Mouse (Mus musculus) neural tube, embryonic 13.5 days (tissue): ENCODE results near the gene Rdh1. TPM values are rescaled to one million over a fixed set of nuclear protein-coding genes. Genes with fewer than 3 reads are reported as not detected.
A peak's percentile ranks its signal among the peaks of the same experiment; 100 is the strongest.
"Not testable (repeated sequence)": the region's sequence is repeated elsewhere in the genome, so short reads cannot be mapped to it uniquely, and the experiment has no call there.

Experiments
- ATAC-seq: fragments of 200-750 bp; cut with Nextera tagmentation; 2 replicates; pipeline ENCODE4 v1.8.0; 2017; ENCODE audit warnings: low read depth, mild to moderate bottlenecking, moderate TSS enrichment, moderate library complexity
- H3K27ac ChIP-seq: fragments of 300-500 bp; sonication (generic); replicated peaks from 2 replicates; pipeline ENCODE4 v1.5.1; 2015; ENCODE audit warnings: moderate library complexity, mild to moderate bottlenecking, inconsistent platforms
- H3K27me3 ChIP-seq: fragments of 300-500 bp; sonication (generic); 2 replicates; pipeline ENCODE4 v1.6.1; 2015; ENCODE audit warnings: mild to moderate bottlenecking, inconsistent platforms
- H3K36me3 ChIP-seq: fragments of 300-500 bp; sonication (generic); 2 replicates; pipeline ENCODE4 v1.6.1; 2015; ENCODE audit warnings: mild to moderate bottlenecking, inconsistent platforms
- H3K4me1 ChIP-seq: fragments of 300-500 bp; sonication (generic); replicated peaks from 2 replicates; pipeline ENCODE4 v1.6.1; 2015; ENCODE audit warnings: inconsistent platforms
- H3K4me2 ChIP-seq: fragments of 300-500 bp; sonication (generic); 2 replicates; pipeline ENCODE4 v1.6.1; 2015; ENCODE audit warnings: inconsistent platforms, mild to moderate bottlenecking, moderate library complexity
- H3K4me3 ChIP-seq: fragments of 300-500 bp; sonication (generic); 2 replicates; pipeline ENCODE4 v1.5.1; 2015; ENCODE audit warnings: mild to moderate bottlenecking, inconsistent platforms
- H3K9ac ChIP-seq: fragments of 300-500 bp; sonication (generic); 2 replicates; pipeline ENCODE4 v1.6.1; 2015; ENCODE audit warnings: moderate library complexity, mild to moderate bottlenecking, inconsistent platforms
- H3K9me3 ChIP-seq: fragments of 300-500 bp; sonication (generic); 2 replicates; pipeline ENCODE4 v1.6.1; 2016; ENCODE audit warnings: inconsistent platforms
- WGBS: fragments of 180-500 bp; shearing (Covaris S2); methylation state at CpG from one replicate; pipeline ENCODE4 v1.1.7; 2015; 5-methylcytosine and 5-hydroxymethylcytosine counted together
- polyA plus RNA-seq: library from polyadenylated mRNA; unstranded; fragments of >200 nt; fragmentation: Nextera tagmentation; extraction: Ambion mirVana; gene quantifications from 2 replicates; pipeline ENCODE4 v1.2.1, GENCODE M21; 2015

The Rdh1 gene
- polyA plus RNA-seq, 1 experiment from 2014 or later = not detected

DNA sequence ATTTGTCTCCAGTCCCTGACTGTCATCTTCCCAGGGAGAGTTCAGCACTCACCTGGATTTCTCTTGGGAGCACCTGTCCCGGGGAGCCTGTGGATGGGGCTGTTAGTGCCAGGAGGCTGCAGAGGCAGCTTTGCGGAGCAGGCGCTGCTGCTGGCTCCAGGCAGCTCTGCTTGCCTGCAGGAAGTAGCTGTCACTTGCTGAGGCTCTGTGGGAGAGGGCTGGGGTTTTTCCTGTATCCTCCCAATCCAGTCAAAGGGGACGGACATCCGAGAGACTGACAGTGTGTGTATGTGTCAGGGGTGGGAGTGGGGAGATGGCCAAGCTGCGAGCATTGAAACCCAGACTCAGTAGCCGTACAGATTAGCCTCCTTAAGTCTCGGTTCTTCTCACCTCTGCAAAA is 8.0 kb upstream of the Rdh1 start, which contains the start of gene Gpr182:
Gpr182 (minus strand) TSS at position 185 of the 400 bp plus-strand sequence.
- peaks cover 19% of the 10 kb centered on the region for H3K36me3 ChIP-seq
- no peak for ATAC-seq
- H3K4me2 ChIP-seq = peak within 1 kb of the TSS; percentile 42
- H3K27me3 ChIP-seq = no peaks in the 10 kb centered on the region
- no peak within 1 kb of the TSS for H3K9ac ChIP-seq
- H3K9me3 ChIP-seq = no peaks in the 10 kb centered on the region
- 74% methylated on average over 8 of the region's 8 CpGs for WGBS
- H3K27ac ChIP-seq = no peak within 1 kb of the TSS
- H3K4me1 ChIP-seq = peaks cover 26% of the 10 kb centered on the region
- no peak within 1 kb of the TSS for H3K4me3 ChIP-seq

DNA sequence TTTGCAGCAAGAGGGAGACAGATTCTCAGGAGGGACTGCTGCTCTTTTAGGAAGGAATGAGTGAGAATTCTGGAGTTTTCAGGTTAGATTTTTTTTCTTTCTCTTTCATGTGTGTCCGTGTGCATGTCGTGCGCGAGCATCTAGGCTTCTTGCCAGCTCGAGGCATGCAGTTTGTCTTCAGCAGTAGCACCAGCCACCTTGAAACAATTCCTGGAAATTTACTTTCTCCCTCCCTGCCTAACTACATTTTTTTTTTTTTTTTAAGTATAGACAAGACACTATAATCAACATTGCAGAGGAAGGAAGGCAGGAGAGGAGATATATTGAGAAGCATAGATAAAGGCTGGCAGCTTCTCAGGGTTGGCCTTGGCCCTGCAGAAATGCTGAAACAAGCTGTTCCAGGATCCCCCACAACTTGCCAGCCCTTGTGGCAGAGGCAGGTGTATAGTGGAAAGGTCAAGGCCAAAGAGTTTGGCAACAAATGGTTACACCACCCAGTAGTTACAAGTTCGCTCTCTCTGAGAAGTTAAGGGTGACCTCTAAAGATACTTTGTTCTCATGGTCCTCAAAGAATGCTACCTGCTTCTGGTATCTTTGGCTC is 4.9 kb upstream of the Rdh1 start:
- no peak overlapping the region for H3K27ac ChIP-seq
- H3K27me3 ChIP-seq = no peaks in the 10 kb centered on the region
- H3K36me3 ChIP-seq = no peaks in the 10 kb centered on the region
- ATAC-seq = no peak
- no peaks in the 10 kb centered on the region for H3K9me3 ChIP-seq
- H3K4me2 ChIP-seq = no peak overlapping the region
- no peak overlapping the region for H3K4me3 ChIP-seq
- H3K9ac ChIP-seq = no peak overlapping the region
- H3K4me1 ChIP-seq = peaks cover 8% of the 10 kb centered on the region; the same call in 1 of the 2 replicates
- 80% methylated on average over 6 of the region's 6 CpGs for WGBS

DNA sequence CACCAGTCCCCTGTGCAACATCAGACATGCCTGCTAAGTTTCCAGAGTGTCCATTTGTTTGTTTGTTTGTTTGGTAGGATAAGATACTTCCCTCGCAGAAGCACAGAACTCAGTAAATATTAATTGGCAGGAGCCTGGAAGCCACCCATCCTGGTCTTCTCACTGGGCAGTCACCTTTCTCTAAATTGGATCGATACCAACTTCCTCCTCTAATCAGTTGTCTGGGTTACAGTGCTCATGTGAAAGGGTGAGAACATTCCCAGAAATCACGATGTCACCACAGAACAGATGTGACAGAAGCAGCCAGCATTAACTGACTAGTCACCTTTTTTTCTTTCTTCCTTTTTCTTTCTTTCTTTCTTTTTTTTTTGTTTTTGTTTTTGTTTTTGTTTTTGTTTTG is 4.3 kb upstream of the Rdh1 start:
- Histone ChIP-seq H3K27me3 (no peaks in the 10 kb centered on the region), H3K9me3 (no peaks in the 10 kb centered on the region), H3K36me3 (no peaks in the 10 kb centered on the region), H3K27ac (no peak overlapping the region), H3K4me1 (peaks cover 2% of the 10 kb centered on the region; the same call in 1 of the 2 replicates), H3K4me2 (no peak overlapping the region), H3K9ac (no peak overlapping the region), H3K4me3 (no peak overlapping the region)
- WGBS = 82% methylated on average over 3 of the region's 3 CpGs
- ATAC-seq = no peak

DNA sequence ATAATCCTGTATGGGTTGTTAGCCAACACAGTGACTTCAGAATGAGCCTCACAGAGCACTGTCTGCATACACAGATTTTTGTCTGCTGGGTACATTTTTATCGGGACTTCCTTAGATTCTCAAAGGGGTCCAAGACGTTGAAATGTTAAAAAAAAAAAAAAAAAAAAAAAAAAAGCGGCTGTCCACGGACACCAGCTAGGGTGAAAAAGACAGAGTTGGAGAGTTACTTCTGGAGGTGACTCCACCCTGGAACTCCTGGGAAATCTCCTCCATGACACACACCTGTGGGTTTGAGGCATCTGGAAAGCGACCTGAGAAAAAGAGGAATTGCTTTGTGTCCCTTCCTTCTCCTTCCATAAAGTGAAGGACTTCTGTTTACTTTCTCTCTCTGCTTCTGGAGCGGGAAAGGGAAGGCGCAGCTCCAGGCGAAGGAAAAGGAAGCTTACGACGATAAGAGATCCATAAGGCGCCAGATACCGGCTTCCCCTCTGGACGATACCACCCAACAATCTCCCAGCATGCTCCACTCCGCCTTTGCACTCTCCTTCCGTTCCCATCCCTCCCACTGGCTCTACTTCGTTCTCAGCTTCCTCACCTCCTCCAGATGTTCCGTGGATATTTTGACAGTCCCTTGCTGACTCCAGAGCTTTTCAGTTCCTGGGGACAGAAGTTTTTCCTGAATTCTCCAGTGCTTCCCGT is 3.6 kb upstream of the Rdh1 start:
- no peak for ATAC-seq
- no peaks in the 10 kb centered on the region for H3K4me1 ChIP-seq
- 46% methylated on average over 18 of the region's 18 CpGs for WGBS
- H3K27ac ChIP-seq = no peak overlapping the region
- H3K4me2 ChIP-seq = peak overlapping the region; percentile 35
- no peaks in the 10 kb centered on the region for H3K27me3 ChIP-seq
- H3K36me3 ChIP-seq = no peaks in the 10 kb centered on the region
- H3K9ac ChIP-seq = no peak overlapping the region
- H3K4me3 ChIP-seq = no peak overlapping the region
- no peaks in the 10 kb centered on the region for H3K9me3 ChIP-seq

DNA sequence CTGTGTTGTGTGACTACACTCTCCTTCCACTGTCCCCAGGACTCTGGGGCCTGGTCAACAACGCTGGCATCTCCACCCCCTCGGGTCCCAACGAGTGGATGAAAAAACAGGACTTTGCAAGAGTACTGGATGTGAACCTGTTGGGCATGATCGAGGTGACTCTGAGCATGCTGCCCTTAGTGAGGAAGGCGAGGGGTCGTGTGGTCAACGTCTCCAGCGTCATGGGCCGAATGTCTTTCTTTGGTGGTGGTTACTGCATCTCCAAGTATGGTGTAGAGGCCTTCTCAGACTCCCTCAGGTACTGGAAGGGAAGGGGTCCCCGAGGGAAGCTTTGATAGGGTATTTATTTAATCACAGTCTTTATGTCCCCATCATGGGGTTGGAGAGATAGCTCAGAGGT is 3.4 kb downstream of the Rdh1 start:
- not testable (repeated sequence) for H3K9ac ChIP-seq, H3K4me1 ChIP-seq, ATAC-seq, H3K4me2 ChIP-seq, H3K27ac ChIP-seq, H3K9me3 ChIP-seq, H3K27me3 ChIP-seq, H3K36me3 ChIP-seq, H3K4me3 ChIP-seq
- WGBS = 91% methylated on average over 10 of the region's 10 CpGs

DNA sequence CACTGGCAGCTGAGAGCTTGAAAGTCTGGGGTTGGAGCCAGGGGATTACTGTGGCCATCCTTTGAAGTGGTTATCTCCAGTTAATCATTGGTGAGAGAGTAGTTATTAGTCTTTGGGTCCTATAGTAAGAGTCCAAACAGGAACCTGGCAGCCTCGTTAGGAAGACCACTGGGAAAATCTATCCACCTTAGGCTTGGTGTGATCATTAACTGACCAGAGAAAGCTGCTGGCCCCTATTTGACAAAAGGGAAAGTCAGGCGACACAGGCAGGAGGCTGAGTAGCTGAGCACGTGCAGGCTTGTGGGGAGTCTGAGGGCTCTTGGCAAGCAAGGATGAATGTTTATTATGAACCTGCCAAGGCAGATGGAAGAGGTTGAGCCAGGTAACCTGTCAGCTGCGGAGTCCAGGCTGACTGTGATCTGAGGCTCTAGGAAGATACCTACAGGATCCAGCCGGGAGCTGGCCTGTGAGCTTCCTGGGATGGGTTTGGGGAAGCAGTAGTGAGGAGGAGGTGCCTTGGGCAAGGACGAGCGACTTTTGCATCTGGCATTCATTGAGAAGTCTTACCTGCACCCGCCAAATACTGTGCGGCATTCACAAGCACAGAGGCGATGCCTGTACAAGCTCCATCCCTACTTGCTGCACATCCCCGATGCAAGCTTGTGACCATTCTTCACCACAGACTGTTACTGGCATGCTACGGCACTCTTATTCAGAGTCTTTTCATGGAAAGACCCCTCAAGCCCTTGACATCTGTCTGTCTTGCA is 4.6 kb downstream of the Rdh1 start:
- Histone ChIP-seq H3K4me3 (no peak overlapping the region), H3K4me1 (no peaks in the 10 kb centered on the region), H3K9me3 (no peaks in the 10 kb centered on the region), H3K9ac (no peak overlapping the region), H3K4me2 (no peak overlapping the region), H3K27me3 (no peaks in the 10 kb centered on the region), H3K27ac (no peak overlapping the region), H3K36me3 (no peaks in the 10 kb centered on the region)
- no peak for ATAC-seq
- WGBS = 71% methylated on average over 12 of the region's 12 CpGs

DNA sequence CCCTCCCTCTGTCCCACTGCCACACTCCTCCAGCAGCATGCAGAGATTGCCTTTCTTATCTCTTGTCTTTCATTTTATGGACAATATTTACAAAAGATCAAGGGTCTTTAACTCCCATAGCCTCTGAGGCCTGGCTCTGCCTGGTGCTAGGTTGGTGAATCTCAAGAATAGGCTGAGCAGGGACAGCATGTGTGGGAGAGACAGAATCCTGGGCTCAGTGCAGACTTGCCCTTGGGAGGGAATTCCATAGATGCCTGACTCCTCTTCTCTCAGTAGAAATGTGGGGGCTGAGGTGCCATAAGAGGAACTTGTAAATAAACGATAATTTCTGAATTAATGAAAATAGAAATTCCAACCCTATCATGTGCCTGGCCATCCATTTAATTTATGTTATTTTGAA is 7.0 kb downstream of the Rdh1 start:
- Histone ChIP-seq H3K27me3 (no peaks in the 10 kb centered on the region), H3K36me3 (no peaks in the 10 kb centered on the region)
- WGBS = 96% methylated on average over 1 of the region's 1 CpGs

DNA sequence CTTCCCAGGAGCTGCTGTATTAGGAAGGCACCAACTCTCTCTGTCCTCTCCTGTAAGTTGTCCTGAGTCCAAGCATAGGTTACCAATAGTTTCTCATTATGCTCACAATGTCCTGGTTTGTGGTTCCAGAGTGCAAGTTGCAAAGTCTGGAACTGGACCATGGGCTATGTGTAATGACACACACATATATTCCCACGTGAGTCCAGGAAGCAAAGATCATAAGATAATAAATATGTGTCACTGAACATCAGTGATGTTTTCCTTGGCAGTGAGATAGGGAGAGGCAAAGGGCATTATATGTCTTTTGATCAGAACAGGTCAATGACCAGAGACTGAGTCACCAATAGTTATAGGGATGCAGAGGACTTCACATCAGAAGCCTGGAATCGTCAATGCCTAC is 16.5 kb downstream of the Rdh1 start, which contains the start of gene Rdh9:
Rdh9 (plus strand) TSS at position 376 of the 400 bp plus-strand sequence.
- Histone ChIP-seq H3K4me1 (no peaks in the 10 kb centered on the region), H3K27me3 (no peaks in the 10 kb centered on the region), H3K36me3 (no peaks in the 10 kb centered on the region), H3K4me2 (no peak within 1 kb of the TSS), H3K9me3 (no peaks in the 10 kb centered on the region), H3K27ac (no peak within 1 kb of the TSS), H3K4me3 (no peak within 1 kb of the TSS), H3K9ac (no peak within 1 kb of the TSS)
- ATAC-seq = no peak
- 87% methylated on average over 2 of the region's 2 CpGs for WGBS

More for the DNA sequence above, 7.0 kb downstream of the Rdh1 start:
- Histone ChIP-seq H3K9ac (no peak overlapping the region), H3K4me3 (no peak overlapping the region), H3K4me1 (no peaks in the 10 kb centered on the region), H3K27ac (no peak overlapping the region), H3K4me2 (no peak overlapping the region), H3K9me3 (no peaks in the 10 kb centered on the region)
- no peak for ATAC-seq

DNA sequence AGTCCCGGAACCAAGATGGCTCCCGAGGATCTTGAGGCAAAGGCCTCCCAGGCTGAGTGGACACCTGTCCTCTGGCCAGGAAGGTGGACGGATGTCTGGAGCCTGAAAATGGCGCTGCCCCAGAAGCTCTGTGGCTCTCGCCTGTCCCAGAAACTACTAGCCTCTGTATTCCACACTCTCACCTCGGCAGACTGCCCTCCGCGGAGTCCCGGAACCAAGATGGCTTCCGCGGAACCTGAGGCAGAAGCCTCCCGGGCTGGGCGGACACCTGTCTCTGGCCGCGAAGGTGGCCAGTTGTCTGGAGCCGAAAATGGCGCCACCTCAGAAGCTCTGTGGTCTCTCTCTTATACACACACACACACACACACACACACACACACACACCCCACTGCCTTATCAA is 22.8 kb downstream of the Rdh1 start:
- not testable (repeated sequence) for H3K27ac ChIP-seq, H3K4me1 ChIP-seq, H3K36me3 ChIP-seq, H3K4me2 ChIP-seq, H3K9ac ChIP-seq, H3K27me3 ChIP-seq, H3K9me3 ChIP-seq, H3K4me3 ChIP-seq, ATAC-seq
- WGBS = 92% methylated on average over 17 of the region's 17 CpGs

DNA sequence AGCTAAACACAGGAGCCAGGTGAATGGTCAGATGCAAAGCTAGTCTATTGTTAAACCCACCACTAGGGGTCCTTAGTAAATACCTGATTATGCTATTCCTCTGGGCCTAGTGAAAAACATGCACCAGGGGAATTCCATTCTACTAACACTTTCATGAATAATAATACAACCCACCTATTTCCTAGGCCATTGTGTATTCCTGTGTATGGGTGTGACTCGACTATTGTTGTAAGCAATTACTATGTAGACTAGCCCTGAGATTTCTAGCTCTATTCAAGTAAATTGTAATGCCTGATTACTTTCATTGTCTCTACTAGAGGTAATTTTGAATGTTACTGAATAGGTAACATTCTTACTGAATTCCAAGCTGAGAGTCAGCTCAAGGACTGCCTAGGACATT is 25.9 kb downstream of the Rdh1 start:
- H3K9ac ChIP-seq, H3K9me3 ChIP-seq, H3K27me3 ChIP-seq, H3K27ac ChIP-seq, H3K4me1 ChIP-seq, ATAC-seq, H3K4me2 ChIP-seq, H3K4me3 ChIP-seq, H3K36me3 ChIP-seq: not testable (repeated sequence)
- 83% methylated on average over 1 of the region's 1 CpGs for WGBS

DNA sequence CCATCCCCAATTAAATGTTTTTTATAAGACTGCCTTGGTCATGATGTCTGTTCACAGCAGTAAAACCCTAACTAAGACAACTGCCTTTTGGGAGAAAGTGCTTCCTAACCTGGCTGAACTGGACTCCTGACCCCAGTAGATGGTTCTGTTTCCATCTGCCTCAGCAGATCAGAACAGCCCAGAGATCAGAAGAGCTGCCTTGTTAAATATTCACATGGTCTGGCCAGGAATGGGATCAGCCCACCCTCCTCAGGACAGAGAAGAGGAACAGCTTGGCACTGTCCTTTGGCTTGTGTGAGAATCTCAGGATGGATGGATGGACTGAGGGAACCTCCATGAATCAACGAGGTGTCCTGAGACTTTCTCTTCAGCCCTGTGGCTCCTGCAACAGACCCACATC is 39.8 kb downstream of the Rdh1 start:
- WGBS = 84% methylated on average over 1 of the region's 1 CpGs
- H3K4me1 ChIP-seq = no peaks in the 10 kb centered on the region
- no peak for ATAC-seq

DNA sequence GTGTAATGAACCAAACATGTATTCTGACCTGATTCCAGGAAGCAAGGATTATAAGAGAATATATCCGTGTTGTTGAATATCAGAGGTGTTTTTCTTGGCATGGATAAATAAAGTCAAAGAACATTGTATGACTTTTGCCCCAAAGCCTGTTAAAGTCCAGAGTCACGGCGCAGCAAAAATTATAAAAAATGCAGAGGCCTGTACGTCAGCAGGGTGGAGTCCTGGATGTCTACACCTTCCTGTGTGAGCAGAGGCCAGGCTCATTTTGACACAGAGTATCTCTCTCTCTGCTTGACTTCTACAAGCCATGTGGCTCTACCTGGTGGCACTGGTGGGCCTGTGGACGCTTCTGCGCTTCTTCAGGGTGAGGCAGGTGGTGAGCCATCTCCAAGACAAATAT is 41.4 kb downstream of the Rdh1 start, which contains the start of gene Rdh16:
Rdh16 (plus strand) TSS at position 262 of the 400 bp plus-strand sequence.
- Histone ChIP-seq H3K27ac (no peak within 1 kb of the TSS), H3K9ac (no peak within 1 kb of the TSS), H3K27me3 (no peaks in the 10 kb centered on the region), H3K4me1 (no peaks in the 10 kb centered on the region), H3K4me3 (no peak within 1 kb of the TSS), H3K9me3 (0 out of 2 replicates have a peak, but pooled peaks cover 3% of the 10 kb centered on the region), H3K36me3 (no peaks in the 10 kb centered on the region), H3K4me2 (no peak within 1 kb of the TSS)
- WGBS = 89% methylated on average over 6 of the region's 6 CpGs
- ATAC-seq = no peak

More for the DNA sequence above, 39.8 kb downstream of the Rdh1 start:
- 0 out of 2 replicates have a peak, but pooled peaks cover 3% of the 10 kb centered on the region for H3K9me3 ChIP-seq
- H3K27me3 ChIP-seq = no peaks in the 10 kb centered on the region
- H3K27ac ChIP-seq = no peak overlapping the region
- no peaks in the 10 kb centered on the region for H3K36me3 ChIP-seq
- H3K4me2 ChIP-seq = no peak overlapping the region
- no peak overlapping the region for H3K9ac ChIP-seq
- no peak overlapping the region for H3K4me3 ChIP-seq
